Mouse (Mus musculus) lung, postnatal 0 days (tissue): ENCODE data around the gene Larp4. TPM values are rescaled to one million over a fixed set of nuclear protein-coding genes. Genes with fewer than 3 reads are reported as not detected.

Source experiments
- ATAC-seq: fragments of 200-750 bp; cut with Nextera tagmentation; 2 replicates; pipeline ENCODE4 v1.8.0; 2017; ENCODE audit warnings: moderate library complexity
- DNase-seq: peaks from one replicate; pipeline ENCODE4 v3.0.0-alpha.2; 2016; ENCODE audit warnings: low spot score
- H3K27ac ChIP-seq: fragments of 300-500 bp; sonication (generic); 2 replicates; pipeline ENCODE4 v1.5.1; 2014; ENCODE audit warnings: antibody characterized with exemption, mild to moderate bottlenecking, low read length, mixed read lengths
- H3K27me3 ChIP-seq: fragments of 300-500 bp; sonication (generic); replicated peaks from 2 replicates; pipeline ENCODE4 v1.6.1; 2014; ENCODE audit warnings: low read length, mixed read lengths; ENCODE audit not compliant: insufficient read depth
- H3K36me3 ChIP-seq: fragments of 300-500 bp; sonication (generic); 2 replicates; pipeline ENCODE4 v1.6.1; 2014; ENCODE audit warnings: low read length, mixed read lengths; ENCODE audit not compliant: insufficient read depth
- H3K4me1 ChIP-seq: fragments of 300-500 bp; sonication (generic); 2 replicates; pipeline ENCODE4 v1.6.1; 2014; ENCODE audit warnings: antibody characterized with exemption, low read depth, low read length, mixed read lengths; ENCODE audit not compliant: insufficient read depth
- H3K4me2 ChIP-seq: fragments of 300-500 bp; sonication (generic); replicated peaks from 2 replicates; pipeline ENCODE4 v1.6.1; 2014; ENCODE audit warnings: low read depth, mild to moderate bottlenecking, low read length, moderate library complexity, mixed read lengths
- H3K4me3 ChIP-seq: fragments of 300-500 bp; sonication (generic); 2 replicates; pipeline ENCODE4 v1.5.1; 2014; ENCODE audit warnings: low read depth, low read length
- H3K9ac ChIP-seq: fragments of 300-500 bp; sonication (generic); replicated peaks from 2 replicates; pipeline ENCODE4 v1.6.1; 2014; ENCODE audit warnings: low read depth, mild to moderate bottlenecking
- H3K9me3 ChIP-seq: fragments of 300-500 bp; sonication (generic); 2 replicates; pipeline ENCODE4 v1.6.1; 2016; ENCODE audit warnings: low read length, mixed read lengths
- CTCF ChIP-seq: IDR thresholded peaks from 2 replicates; pipeline ENCODE4 v1.5.1; 2016; ENCODE audit warnings: antibody characterized with exemption, mild to moderate bottlenecking
- EP300 ChIP-seq: IDR thresholded peaks from 2 replicates; pipeline ENCODE4 v1.6.1; 2016; ENCODE audit warnings: antibody characterized with exemption, mild to moderate bottlenecking, control low read depth
- WGBS: fragments of 180-500 bp; shearing (Covaris S2); extraction: QIAGEN DNeasy Blood & Tissue Kit; methylation state at CpG from one replicate; pipeline ENCODE4 v1.1.7; 2014; 5-methylcytosine and 5-hydroxymethylcytosine counted together
- polyA plus RNA-seq: library from polyadenylated mRNA; unstranded; fragments of >200 nt; fragmentation: Nextera tagmentation; extraction: Ambion mirVana; gene quantifications from 2 replicates; pipeline ENCODE4 v1.2.1, GENCODE M21; 2015

Larp4 gene
- polyA plus RNA-seq, 1 experiment from 2014 or later = 20.4 TPM

GRCm38 (mm10) chr15:100050940-100051339 lies 81.1 kb downstream of the Larp4 start:
- Histone ChIP-seq H3K36me3 (no peaks in the 10 kb centered on the region), H3K27me3 (no peaks in the 10 kb centered on the region), H3K9ac (no peak overlapping the region), H3K4me1 (no peaks in the 10 kb centered on the region), H3K27ac (no peak overlapping the region), H3K9me3 (no peaks in the 10 kb centered on the region), H3K4me3 (no peak overlapping the region), H3K4me2 (no peak overlapping the region)
- no peak for ATAC-seq
- TF ChIP-seq EP300 (no peak), CTCF (no peak)
- 63% methylated on average over 7 of the region's 7 CpGs for WGBS
- DNase-seq = no peak

GRCm38 (mm10) chr15:100052726-100053125 lies 82.9 kb downstream of the Larp4 start:
- Histone ChIP-seq H3K36me3 (no peaks in the 10 kb centered on the region), H3K4me1 (no peaks in the 10 kb centered on the region), H3K4me3 (no peak overlapping the region), H3K9ac (no peak overlapping the region), H3K27ac (no peak overlapping the region), H3K27me3 (no peaks in the 10 kb centered on the region), H3K9me3 (no peaks in the 10 kb centered on the region), H3K4me2 (no peak overlapping the region)
- ATAC-seq (no peak), DNase-seq (no peak)
- TF ChIP-seq CTCF (no peak), EP300 (no peak)
- 70% methylated on average over 3 of the region's 3 CpGs for WGBS

GRCm38 (mm10) chr15:100056397-100056908 lies 86.6 kb downstream of the Larp4 start:
- Histone ChIP-seq H3K27me3 (no peaks in the 10 kb centered on the region), H3K4me2 (no peak overlapping the region), H3K36me3 (no peaks in the 10 kb centered on the region), H3K9ac (no peak overlapping the region), H3K4me1 (no peaks in the 10 kb centered on the region; the same call in 1 of the 2 replicates), H3K27ac (no peak overlapping the region), H3K9me3 (no peaks in the 10 kb centered on the region), H3K4me3 (no peak overlapping the region)
- ATAC-seq (no peak), DNase-seq (no peak)
- WGBS = 87% methylated on average over 7 of the region's 7 CpGs
- TF ChIP-seq CTCF (no peak), EP300 (no peak)

GRCm38 (mm10) chr15:100057698-100058097 lies 87.8 kb downstream of the Larp4 start:
- H3K27ac ChIP-seq = no peak overlapping the region
- DNase-seq = no peak
- TF ChIP-seq CTCF = no peak
- no peak for TF ChIP-seq EP300
- no peaks in the 10 kb centered on the region for H3K36me3 ChIP-seq
- H3K4me3 ChIP-seq = no peak overlapping the region
- no peak overlapping the region for H3K9ac ChIP-seq
- 86% methylated on average over 3 of the region's 3 CpGs for WGBS
- H3K4me1 ChIP-seq = no peaks in the 10 kb centered on the region; the same call in 1 of the 2 replicates
- no peak for ATAC-seq
- H3K27me3 ChIP-seq = no peaks in the 10 kb centered on the region
- no peak overlapping the region for H3K4me2 ChIP-seq
- no peaks in the 10 kb centered on the region for H3K9me3 ChIP-seq

- 79% methylated on average over 3 of the region's 3 CpGs for WGBS
- no peak for TF ChIP-seq CTCF
- TF ChIP-seq EP300 = no peak
- Histone ChIP-seq H3K27me3 (no peaks in the 10 kb centered on the region), H3K4me2 (no peak overlapping the region), H3K36me3 (no peaks in the 10 kb centered on the region), H3K4me3 (no peak overlapping the region), H3K4me1 (no peaks in the 10 kb centered on the region; the same call in 1 of the 2 replicates), H3K9me3 (no peaks in the 10 kb centered on the region), H3K27ac (no peak overlapping the region), H3K9ac (no peak overlapping the region)
- DNase-seq (no peak), ATAC-seq (no peak)
Measured at GRCm38 (mm10) chr15:100058143-100058542, 88.3 kb downstream of the Larp4 start.

GRCm38 (mm10) chr15:100058912-100059311 lies 89.0 kb downstream of the Larp4 start:
- H3K27ac ChIP-seq = no peak overlapping the region
- TF ChIP-seq EP300 (no peak), CTCF (no peak)
- no peaks in the 10 kb centered on the region; the same call in 1 of the 2 replicates for H3K4me1 ChIP-seq
- ATAC-seq (no peak), DNase-seq (no peak)
- no peak overlapping the region for H3K9ac ChIP-seq
- H3K9me3 ChIP-seq = no peaks in the 10 kb centered on the region
- no peaks in the 10 kb centered on the region for H3K36me3 ChIP-seq
- no peak overlapping the region for H3K4me2 ChIP-seq
- H3K4me3 ChIP-seq = no peak overlapping the region
- WGBS = 55% methylated on average over 11 of the region's 11 CpGs
- H3K27me3 ChIP-seq = no peaks in the 10 kb centered on the region
